18 mouse cellular contexts compared by ENCODE assay signal in the genomic region with DNA sequence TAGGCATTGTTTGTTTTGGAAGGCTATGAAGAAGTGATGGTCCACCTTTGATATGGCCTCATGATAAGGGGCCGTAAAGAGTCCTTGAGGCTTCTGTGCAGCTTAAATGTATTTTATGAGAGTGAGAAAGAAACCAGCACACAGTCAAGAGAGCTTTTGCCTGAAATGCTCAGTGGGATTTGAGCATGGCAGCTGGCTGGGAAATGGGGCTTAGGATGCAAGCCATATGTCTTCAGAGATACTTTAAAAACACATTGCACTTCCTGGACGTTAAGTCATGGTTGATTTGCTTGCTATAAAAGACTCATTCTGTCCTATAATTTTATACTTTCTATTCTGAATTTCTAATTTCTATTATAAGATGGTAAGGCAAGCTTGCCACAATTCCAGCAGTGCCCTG. TPM values are rescaled to one million over a fixed set of nuclear protein-coding genes. Genes with fewer than 3 reads are reported as not detected.
DNase-seq lines count a peak whose midpoint lies in the region; TF ChIP-seq lines count a peak whose summit lies in the region.
"Had no signal": no experiment of that assay in that cellular context is flagged by ENCODE, and none has a peak within 500 bp of the region (broad histone marks: within the 10 kb centered on the region; RNA-seq: fewer than 3 reads in every experiment).

No protein-coding gene starts in this region.

- peak; percentile 13 to 22 for DNase-seq in layer of hippocampus, adult 8-10 months (ENCODE audit: low spot score in 2 of 2)
- no peak for DNase-seq in layer of hippocampus, postnatal 25 days (ENCODE audit: extremely low spot score in 1 of 2, low spot score in 1 of 2)
- peak; percentile 40 for DNase-seq in brain, embryonic 14.5 days (ENCODE audit: low read depth)
- peak; percentile 8 for DNase-seq in layer of hippocampus, adult 9-11 months
- peak; percentile 45 to 57 for DNase-seq in right cerebral cortex, postnatal 10 days (ENCODE audit: low spot score in 2 of 2)
- no peak for DNase-seq in cerebellum, postnatal 25 days
- DNase-seq in kidney, postnatal 10 days = no peak
- DNase-seq in kidney, adult 18-20 months = no peak
- DNase-seq: adrenal gland, adult 2 months; cerebellum, adult 18-20 months; cerebellum, postnatal 14 days; gastrocnemius, postnatal 36 days; heart, adult 2 months; kidney, adult 2 months; kidney, postnatal 36 days; lung, postnatal 4 days; retina, postnatal 1 day; thymus, postnatal 25 days had no signal

- TF ChIP-seq CTCF in brain, embryonic 14.5 days (IDR thresholded peaks at IDR 0.05; ENCODE audit: borderline replicate concordance, extremely low read depth, insufficient read depth, insufficient read length) = no peak

- no peak for TF ChIP-seq POLR2A in brain, embryonic 14.5 days (IDR thresholded peaks at IDR 0.05; ENCODE audit: borderline replicate concordance, extremely low read depth, insufficient read depth, insufficient read length, poor library complexity, severe bottlenecking)

RNA-seq across cellular contexts. Expression of gene Rap1gds1, which starts 28.9 kb away (rescaled TPM):
- 100 to 1,000 TPM; 210 to 228 (median 216) TPM for total RNA-seq in layer of hippocampus, adult 8-10 months (2022)
- 100 to 1,000 TPM; 219 to 233 TPM for total RNA-seq in layer of hippocampus, postnatal 25 days (2021)
- 37.5 and 54.7 TPM in 2 replicates for polyA plus RNA-seq in brain, embryonic 14.5 days (2012; rRNA removed)

Comparison
In these comparisons a context has a peak if more than half of its experiments do, and no peak if none do; other contexts are left out.
1. DNase-seq: peak in layer of hippocampus, adult 8-10 months (2 of 2), brain, embryonic 14.5 days (single experiment), layer of hippocampus, adult 9-11 months (single experiment) and right cerebral cortex, postnatal 10 days (2 of 2); none in layer of hippocampus, postnatal 25 days (0 of 2), cerebellum, postnatal 25 days (0 of 2), kidney, postnatal 10 days (single experiment) and kidney, adult 18-20 months (single experiment).